Mouse (Mus musculus) fibroblast of lung, adult 2 months (primary cell): Measurements from ENCODE around the gene Nfe2.

Experiments
- DNase-seq: peaks from one replicate; pipeline ENCODE4 v3.0.0-alpha.2; 2011; ENCODE audit warnings: low read depth

Nfe2 gene

GRCm38 (mm10) chr15:103214971-103215907 is 43.0 kb downstream of the Nfe2 start:
- DNase-seq: peak; percentile 91

DNA sequence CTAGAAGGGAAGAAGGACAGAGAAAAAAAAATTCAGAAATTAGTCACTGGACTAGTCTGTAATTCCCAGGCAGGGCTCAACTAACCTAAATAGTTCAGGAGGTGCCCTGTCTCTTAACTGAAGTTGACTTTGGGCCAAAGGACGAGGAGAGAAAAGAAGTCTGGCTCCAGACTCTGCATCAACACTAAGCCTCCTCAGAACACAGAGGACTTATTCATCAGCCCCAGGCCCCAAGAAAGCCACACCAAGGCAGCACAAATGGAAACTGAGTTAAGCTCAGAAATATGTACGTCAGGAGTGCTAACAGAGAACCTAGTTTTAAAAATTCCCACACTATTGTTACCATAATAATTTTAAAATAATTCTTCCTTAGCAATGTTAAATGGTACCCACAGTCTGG is 44.1 kb downstream of the Nfe2 start:
- DNase-seq: peak; percentile 81

GRCm38 (mm10) chr15:103205156-103205555 is 53.0 kb downstream of the Nfe2 start:
- DNase-seq: no peak

GRCm38 (mm10) chr15:103202088-103202793 is 56.0 kb downstream of the Nfe2 start:
- DNase-seq: no peak
